Mouse (Mus musculus) cerebellum, postnatal 25 days (tissue): ENCODE data around the gene Cadm4.
"Not testable (repeated sequence)": the region's sequence is repeated elsewhere in the genome, so short reads cannot be mapped to it uniquely, and the experiment has no call there.

Experiments used
- DNase-seq, 2 experiments: peaks; one replicate each; pipeline ENCODE4 v3.0.0; 2021; ENCODE audit warnings: mixed read lengths in 2 of 2

Cadm4 gene

DNA sequence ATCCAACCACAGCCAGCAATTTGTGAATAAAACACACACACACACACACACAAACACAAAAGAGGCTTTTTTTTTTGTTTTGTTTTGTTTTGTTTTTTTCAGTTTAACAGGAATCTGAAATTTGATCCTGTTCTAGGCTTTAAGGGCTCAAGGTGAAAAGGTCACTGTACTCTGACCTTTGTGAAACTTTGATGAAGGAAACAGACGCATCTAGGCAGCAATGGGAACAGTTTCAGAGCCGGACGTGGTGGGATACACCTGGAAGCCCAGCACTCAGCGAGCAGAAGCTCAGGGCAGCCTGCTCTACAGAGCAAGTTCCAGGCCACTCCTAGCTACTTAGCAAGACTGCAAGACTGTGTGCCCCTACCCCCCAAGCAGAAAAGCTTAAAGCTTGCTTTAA, 23.0 kb downstream of the Cadm4 start:
- no peak for DNase-seq

GRCm38 (mm10) chr7:24505447-24506064, 23.7 kb downstream of the Cadm4 start:
- peak in 1 of 2 experiments; percentile 35 for DNase-seq

- DNase-seq = peak; percentile 51 to 68
Observed at GRCm38 (mm10) chr7:24506065-24506459, 24.2 kb downstream of the Cadm4 start.

- peak in 1 of 2 experiments; percentile 83 for DNase-seq
Observed at GRCm38 (mm10) chr7:24506476-24506837, 24.6 kb downstream of the Cadm4 start.

GRCm38 (mm10) chr7:24506838-24507725, 25.3 kb downstream of the Cadm4 start, which contains the start of gene Zfp428:
Gene Zfp428, plus strand, starts transcription at chr7:24507006.
- DNase-seq = peak; percentile 93 to 97

DNA sequence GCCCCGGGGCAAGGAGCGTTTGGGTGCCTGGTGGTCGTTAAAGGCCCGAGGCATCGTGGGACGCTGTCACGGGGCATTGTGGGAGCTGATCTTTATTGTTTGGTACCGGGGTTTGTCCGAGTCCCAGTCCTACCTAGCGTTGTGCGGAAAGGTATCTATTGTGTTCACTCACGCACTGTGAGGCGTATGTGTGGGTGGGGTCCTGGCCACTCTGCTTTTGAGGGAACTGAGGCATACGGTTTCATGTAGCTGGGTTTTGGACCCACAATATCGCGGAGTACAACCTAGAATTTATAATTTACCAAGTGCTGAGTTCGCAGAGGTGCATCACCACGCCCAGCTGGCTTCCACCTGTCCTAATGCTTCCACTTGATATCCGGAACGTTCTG, 25.9 kb downstream of the Cadm4 start:
- DNase-seq = no peak

DNA sequence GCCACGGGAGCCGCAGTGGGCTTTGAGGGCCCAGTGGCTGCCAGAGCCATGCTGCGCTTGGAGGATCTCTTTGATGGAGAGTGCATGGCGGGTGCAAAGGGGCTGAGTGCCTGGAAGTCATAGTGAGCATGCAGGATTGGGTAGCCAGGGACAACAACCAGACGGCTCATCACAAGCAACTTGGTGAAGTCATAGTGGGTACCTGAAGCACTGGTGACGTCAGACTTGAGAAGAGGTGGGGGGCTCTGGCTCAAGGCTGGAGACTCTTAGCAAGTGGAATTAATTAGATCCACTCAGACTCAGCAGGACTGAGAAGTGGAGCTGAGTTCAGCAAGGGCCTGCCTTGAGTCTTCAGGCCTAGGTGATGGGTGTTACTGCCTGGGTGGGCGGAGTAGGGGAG, 30.5 kb downstream of the Cadm4 start, which contains the start of gene AC161166.1:
TSS of gene AC161166.1 (minus strand) at position 101 of the 400 bp plus-strand sequence.
- no peak for DNase-seq

- peak; percentile 58 to 76 for DNase-seq
Observed at GRCm38 (mm10) chr7:24516319-24516718, 34.5 kb downstream of the Cadm4 start.

DNA sequence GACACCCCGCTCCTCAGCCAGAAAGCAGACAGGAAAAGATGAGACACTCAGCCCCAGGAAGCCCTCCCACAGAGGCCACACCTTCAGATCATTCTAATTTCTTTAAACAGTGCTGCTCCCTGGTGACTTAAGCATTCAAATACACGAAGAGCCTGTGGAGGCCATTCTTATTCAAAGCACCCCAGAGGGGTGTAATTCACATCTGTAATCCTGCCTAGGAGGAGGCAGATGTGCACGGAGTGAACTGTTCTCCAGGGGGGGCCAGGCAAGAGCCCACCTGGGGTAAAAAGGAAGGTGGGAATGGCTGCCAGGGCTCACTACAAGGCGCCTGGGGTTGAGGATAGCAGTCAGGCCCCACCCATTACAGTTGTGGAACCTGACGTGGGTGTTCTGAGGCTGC, 35.3 kb downstream of the Cadm4 start:
- DNase-seq = no peak

GRCm38 (mm10) chr7:24517654-24518053, 35.8 kb downstream of the Cadm4 start:
- peak in 1 of 2 experiments; percentile 42 for DNase-seq

DNA sequence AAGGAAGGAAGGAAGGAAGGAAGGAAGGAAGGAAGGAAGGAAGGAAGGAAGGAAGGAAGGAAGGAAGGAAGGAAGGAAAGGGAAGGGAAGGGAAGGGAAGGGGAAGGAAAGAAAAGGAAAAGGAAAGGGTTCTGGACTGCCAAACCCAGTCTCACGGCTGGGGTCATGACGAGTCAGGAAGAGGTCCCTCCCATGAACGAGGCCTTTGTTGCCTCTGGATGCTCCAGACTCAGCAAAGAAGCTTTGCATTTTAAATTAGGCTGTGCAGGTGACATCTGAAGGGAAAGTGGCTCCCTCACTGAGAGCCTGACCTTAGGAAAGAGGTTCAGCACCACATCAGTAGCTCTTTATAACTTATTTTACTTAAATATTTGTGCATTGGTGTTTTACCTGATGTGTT, 37.3 kb downstream of the Cadm4 start:
- DNase-seq = no peak

DNA sequence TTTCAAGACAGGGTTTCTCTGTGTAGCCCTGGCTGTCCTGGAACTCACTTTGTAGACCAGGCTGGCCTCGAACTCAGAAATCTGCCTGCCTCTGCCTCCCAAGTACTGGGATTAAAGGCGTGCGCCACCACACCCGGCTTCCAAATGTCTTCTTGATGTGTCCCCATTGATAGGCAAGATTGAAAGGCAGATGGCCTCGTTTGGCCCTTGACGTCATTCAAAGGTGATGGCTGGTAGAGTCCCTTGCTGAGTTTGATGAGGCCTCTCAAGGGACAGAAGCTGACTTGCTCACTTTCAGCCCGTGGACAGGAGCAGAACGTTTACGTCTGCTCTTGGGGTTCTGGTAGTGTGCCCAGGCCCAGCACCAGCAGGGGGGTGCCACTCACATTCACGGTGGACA, 38.2 kb downstream of the Cadm4 start:
- not testable (repeated sequence) for DNase-seq

- no peak for DNase-seq
Observed at GRCm38 (mm10) chr7:24522805-24523204, 41.0 kb downstream of the Cadm4 start.

- DNase-seq = no peak
Observed at GRCm38 (mm10) chr7:24523723-24524122, 41.9 kb downstream of the Cadm4 start.

DNA sequence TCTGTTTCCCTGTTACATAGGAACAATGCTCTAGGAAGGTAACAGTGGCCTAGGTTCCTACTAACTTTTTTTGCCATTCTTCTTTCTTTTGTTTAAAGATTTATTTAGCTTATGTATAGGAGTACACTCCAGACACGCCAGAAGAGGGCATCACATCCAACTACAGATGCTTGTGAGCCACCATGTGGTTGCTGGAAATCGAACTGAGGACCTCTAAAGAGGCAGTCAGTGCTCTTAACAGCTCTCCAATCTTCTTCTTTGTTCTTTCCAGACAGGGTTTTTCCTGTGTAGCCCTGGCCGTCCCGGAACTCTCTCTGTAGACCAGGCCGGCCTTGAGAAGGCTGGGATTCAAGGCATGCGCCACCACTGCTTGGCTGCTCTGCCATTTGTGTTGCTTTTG, 43.2 kb downstream of the Cadm4 start:
- DNase-seq = no peak

DNA sequence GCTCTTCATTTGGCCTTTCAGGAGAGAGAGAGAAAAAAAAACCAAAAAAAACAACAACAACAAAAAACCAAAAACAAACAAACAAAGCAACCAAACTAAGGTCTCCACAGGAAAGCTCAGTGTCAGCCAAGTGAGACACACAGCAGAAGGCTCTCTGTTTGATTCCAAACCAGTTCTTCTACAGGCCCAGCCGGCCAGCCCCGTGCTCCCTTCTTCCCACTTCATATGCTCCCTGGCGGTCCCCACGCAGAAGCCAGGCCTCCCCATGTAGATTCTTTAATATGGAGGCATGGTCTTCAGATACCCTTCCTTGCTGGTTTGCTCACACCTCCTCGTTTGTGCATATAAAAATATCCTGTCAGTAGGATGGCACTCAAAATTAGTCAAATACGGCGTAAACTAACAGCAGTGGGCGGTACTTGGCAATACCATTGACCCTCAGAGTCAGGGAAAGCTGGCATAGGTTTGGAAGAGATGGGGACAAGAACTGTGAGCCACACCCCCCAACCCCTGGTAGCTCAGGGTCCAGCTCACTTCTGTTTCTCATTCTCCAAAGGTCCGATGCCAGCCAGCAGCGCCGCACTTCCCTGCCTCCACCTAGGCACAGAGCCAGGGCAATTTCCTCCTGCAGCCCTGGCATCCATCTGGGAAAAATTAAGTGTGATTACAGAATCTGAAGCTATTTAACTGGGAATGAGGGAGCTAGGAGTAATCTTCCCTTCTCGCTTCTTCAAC, 44.0 kb downstream of the Cadm4 start:
- peak; percentile 82 to 88 for DNase-seq

DNA sequence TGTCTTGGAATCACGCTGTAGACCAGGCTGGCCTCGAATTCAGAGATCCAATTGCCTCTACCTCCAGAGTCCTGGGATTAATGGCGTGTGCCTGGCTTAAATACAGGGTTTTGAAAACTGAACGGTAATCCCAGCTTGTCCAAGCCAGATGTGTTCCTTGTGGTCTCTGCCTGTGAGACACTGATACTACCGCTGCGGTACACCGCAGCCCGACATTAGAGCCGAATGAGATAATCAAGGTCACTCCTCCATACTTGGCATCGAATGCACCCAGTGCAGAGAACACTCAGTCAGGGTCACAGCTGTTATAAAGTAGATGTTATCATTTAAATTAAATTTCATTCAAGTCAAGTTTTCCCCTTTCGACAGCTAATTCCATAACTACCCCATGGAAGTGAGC, 47.0 kb downstream of the Cadm4 start:
- no peak for DNase-seq

GRCm38 (mm10) chr7:24529580-24529979, 47.8 kb downstream of the Cadm4 start:
- no peak for DNase-seq

DNA sequence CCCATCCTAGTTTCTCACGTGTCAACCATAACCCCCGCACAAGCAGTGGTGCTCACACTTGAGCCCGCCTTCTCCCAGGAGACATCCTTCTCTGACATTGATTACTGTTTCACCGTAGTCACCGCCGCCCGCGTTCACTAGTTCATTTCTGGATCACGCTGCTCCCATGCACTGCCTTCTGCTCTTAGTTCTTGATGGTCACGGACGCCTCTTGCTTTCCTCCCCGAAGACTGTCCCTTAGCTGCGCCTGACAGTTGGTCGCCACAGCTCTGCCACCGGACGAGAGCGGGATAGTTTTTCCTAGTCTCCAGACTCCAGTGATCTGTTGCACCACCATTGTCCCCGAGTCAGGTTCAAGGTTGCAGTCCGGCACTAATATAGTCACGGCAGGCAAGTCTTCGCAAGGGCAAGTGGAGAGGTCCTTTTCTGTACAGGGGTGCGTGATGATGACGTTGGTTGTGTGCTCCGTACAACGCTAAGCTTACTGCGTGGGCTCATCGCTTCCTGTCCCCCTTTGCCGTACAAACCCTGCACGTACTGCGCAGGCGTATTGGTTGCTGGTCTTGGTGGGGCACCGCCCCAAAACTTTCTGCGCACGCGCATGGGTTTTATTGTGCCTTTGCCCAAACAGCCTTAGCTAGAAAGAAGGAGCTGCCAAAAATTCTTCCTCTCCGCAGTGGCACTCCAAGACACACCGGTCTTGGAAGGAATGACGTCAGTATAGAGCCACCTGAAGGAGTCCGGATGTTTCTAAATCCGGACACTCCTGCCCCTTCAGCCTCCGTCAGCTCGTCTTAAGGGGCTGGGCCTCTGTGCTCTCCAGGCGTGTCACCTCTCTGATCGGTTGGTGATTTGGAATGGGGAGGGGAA, 48.5 kb downstream of the Cadm4 start, which contains the start of gene Irgq:
TSS of gene Irgq (plus strand) at position 628 of the 870 bp plus-strand sequence.
- DNase-seq = peak; percentile 98 to 99

DNA sequence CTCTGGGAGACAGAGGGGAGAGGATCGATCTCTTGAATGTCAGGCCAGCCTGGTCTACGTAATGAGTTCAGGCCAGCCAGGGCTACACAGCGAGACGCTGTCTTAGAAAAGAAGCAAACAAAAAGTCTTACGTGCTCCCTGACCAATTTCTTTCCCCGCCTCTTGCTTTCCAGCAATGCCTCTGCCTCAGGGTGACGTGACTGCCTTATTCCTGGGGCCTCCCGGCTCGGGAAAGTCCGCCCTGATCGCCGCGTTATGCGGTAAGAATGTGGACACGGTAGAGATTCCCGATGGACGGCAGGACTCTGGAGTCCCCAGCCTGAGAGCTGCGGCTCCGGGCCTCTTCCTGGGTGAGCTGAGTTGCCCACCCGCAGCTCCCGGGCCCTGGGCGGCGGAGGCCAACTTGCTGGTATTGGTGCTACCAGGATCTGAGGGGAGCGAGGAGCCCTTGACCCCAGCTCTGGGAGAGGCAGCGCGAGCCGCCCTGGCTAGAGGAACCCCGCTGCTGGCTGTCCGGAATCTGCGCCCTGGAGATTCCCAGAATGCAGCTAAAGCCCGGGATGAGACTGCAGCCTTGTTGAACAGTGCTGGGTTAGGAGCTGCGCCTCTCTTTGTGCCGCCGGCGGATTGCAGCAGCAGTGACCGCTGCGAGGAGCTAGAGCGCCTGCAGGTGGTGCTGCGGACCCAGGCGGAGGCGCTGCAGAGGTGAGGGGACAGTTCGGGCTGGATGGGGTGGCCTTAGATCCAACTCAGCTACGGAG, 49.6 kb downstream of the Cadm4 start:
- DNase-seq = peak; percentile 87 to 89

DNA sequence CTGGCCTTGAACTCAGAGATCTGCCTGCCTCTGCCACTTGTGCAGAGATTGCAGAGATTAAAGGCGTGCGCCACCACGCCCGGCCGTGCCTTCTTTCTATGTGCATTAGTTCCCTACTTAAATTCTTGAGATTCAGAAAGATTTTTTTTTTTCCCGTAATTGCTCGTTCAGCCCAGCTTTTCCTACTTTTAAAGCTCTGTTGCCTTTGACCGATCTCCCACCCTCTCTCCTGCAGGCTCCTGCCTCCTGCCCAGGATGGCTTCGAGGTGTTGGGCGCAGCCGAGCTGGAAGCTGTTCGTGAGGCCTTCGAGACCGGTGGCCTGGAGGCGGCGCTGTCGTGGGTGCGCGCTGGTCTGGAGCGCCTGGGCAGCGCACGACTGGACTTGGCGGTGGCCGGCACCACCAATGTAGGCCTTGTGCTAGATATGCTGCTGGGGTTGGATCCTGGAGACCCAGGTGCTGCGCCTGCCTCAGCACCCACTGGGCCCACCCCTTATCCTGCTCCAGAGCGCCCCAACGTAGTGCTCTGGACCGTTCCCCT, 51.3 kb downstream of the Cadm4 start:
- DNase-seq = peak in 1 of 2 experiments; percentile 42
